Mouse (Mus musculus) NIH3T3 (cell line): ENCODE results near the gene Ly6g5c.

Experiments
- DNase-seq: peaks from one replicate; pipeline ENCODE4 v3.0.0-alpha.2; 2012; ENCODE audit warnings: low read depth

Ly6g5c gene

DNA sequence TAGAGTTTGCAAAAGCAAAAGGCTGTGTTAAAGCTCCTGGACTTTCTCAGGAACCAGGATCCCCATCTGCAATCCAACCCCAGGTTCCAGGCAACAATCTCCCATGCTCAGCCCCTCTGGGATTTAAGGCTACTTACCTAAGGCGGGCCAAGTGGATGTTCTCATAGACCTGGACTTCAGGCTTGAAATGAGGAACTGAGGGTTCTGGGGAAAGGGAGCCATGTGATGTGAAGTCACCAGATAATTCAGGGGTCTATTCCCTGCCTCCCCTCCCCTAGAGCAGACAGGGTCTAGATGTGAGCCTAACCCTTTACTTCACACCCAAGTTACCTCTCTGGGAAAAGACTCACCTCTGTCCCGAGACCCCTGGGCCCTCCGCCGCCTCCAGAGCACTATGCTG is 27.4 kb upstream of the Ly6g5c start:
- no peak for DNase-seq

DNA sequence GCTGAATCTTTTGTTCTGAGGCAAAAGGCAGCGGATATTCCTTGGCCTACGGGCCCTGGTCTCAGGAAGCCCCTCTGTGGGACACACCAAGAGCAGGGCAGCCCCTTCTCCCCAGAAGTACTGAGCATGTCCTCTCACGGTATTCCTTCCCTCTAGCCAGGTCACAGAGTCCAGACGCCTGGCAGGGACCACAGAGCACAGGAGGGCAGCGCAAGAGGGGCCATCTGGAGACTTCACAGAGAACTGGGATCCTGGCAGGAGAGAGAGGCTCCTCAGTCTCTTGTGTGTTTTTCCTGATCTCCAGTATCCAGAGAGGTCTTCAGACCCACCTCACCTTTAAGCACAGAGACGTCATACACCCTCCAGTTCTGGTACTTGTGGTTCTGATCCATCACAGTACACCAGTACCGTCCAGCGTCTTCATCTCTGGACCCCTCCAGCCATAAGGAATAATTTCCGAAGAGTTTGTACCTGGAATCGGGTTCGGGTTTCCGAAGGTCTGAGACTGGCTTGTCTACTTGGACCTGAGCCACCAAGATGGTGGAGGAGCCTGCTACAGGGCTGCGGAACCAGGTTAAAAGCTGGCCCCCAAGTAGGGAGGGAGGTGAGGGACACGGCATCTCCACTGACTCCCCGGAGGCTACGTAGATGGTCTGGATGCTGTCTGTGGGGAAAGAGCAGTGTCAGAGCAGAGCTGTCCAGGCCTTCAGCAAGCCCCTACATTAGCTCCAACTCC is 25.1 kb upstream of the Ly6g5c start:
- no peak for DNase-seq

DNA sequence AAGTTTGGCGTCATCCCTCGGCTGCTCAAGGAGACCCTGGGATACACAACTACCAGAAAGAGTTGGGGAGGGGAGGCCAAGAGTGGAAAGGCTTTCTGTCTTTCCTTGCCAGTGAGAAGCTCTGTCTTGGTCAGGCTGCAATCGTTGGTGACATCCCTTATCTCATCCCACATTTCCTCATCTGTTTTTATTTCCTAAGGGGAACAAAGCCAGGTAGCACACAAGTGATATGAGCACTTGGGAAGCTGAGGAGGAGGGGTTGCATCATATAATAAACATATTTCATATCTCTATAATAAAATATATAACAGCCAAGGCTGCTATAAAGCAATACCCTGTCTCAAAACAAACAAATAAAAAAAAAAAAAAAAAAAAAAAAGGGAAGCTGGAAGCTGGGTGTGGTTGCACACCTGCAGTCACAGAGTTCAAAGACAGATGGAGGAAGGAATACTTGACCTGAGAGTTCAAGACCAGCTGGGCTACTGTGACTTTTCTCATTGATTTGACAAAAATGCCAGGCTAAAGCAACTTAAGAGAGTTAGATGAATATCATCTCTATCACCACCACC is 24.1 kb upstream of the Ly6g5c start:
- no peak for DNase-seq

DNA sequence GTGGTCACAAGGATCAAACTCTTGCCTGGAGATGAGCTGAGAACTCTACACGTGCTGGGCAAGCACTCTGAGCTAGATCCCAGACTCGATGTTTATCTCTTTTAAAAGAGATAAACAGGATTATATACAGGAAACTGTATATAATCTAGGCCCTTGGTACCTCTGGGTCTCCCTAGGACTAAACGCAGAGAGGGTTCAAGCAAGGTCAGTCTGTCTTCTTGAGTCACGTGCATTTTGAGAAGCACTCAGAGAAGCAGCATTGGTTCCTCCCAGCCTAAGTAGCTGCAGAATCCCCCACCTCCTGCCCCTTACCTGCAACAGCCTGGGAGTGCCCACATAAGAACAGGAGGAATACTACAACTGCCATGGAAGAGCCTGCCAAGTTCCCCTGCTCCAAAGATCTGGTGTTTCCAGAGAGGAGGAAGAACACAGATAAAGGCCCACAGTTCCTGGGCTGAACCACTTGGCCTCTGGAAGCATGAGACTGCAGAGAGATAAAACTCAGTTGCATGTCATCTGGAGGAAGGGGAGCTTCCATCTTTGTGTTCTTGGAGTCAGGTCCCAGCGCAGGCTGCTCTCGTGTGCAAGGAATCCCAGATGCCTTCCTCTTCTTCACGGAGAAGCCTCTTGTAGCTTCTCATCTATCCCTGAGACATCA is 22.7 kb upstream of the Ly6g5c start, which contains the start of gene Ly6g6f:
TSS of gene Ly6g6f (minus strand) at position 403 of the 658 bp plus-strand sequence.
- DNase-seq: no peak

DNA sequence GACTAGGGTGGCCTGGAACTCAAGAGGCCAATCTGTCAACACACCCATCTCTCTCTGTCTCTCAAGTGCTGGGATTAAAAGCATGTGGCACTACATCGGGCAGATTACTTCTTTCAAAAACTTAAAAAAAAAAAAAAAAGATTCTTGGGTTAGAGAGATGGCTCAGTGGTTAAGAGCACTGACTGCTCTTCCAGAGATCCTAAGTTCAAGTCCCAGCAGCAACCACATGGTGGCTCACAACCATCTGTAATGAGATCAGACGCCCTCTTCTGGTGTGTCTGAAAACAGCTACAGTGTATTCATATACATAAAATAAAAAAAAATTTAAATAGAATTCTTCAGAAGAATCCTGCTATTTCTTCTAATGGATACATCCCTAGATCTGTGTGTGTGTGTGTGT is 19.9 kb upstream of the Ly6g5c start:
- DNase-seq: peak; percentile 58

DNA sequence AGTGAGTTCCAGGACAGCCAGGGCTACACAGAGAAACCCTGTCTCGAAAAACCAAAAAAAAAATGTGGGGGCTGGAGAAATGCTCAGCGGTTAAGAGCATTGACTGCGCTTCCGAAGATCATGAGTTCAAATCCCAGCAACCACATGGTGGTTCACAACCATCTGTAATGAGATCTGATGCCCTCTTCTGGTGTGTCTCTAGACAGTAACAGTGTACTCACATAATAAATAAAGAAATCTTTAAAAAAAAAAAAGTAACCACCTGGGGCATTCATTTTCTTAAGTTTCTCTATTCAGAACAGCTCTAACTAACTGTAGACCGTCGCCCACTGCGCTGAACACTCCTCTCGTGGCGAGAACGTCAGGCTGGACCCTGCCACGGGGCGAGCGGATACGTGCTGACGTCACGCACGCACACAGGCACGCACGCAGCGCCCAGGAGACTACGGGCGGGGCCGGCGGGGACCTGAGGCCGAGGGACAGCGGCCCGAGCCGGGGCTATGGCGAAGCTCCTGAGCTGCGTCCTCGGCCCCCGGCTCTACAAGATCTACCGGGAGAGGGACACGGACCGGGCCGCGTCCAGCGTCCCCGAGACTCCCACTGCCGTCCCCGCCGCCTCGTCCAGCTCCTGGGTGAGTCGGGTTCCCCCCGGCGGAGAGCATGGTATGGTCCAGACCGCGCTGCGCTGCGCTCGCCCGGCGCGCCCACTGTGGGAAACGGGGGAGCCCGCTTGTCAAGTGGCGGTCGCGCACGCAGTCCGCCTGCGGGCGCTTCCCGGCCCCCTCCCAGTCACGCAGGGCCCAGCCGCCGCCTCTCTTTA is 19.0 kb upstream of the Ly6g5c start, which contains the start of gene Abhd16a:
TSS of gene Abhd16a (plus strand) at position 439 of the 820 bp plus-strand sequence.
- peak; percentile 97 for DNase-seq

DNA sequence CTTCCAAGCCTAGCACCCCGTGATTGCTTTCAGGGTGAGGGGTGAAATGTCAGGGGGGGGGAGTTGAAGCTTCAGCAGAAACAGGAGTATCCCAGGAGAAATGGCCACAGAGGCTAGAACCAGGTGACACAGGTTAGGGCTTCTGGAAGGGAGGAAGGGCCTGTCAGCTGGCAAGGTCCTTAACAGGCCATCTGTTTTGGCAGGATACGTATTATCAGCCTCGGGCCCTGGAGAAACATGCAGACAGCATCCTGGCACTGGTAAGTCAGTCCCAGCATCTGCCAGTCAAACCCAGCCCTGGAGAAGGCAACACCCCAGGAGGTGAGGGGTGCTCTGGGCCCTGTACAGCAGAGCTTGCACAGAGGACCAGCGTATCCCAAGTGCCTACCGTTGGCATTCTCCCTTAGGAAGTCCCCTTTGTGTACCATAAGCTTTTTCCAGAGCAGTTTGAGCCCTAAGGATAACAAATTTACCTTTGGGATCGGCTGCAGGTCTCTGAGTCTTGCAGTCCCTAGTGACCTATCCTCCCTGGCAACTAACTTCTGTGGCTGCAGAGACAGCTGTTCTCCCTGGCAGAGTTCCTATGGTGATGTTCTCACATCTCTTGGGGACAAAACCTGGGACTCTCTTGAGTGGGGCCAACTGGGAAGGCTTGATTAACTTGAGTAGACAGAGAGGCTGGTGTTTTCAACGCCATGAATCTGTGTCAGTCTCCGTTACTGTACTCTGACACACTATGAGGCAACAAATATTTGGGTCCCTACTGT is 17.7 kb upstream of the Ly6g5c start:
- peak; percentile 52 for DNase-seq

DNA sequence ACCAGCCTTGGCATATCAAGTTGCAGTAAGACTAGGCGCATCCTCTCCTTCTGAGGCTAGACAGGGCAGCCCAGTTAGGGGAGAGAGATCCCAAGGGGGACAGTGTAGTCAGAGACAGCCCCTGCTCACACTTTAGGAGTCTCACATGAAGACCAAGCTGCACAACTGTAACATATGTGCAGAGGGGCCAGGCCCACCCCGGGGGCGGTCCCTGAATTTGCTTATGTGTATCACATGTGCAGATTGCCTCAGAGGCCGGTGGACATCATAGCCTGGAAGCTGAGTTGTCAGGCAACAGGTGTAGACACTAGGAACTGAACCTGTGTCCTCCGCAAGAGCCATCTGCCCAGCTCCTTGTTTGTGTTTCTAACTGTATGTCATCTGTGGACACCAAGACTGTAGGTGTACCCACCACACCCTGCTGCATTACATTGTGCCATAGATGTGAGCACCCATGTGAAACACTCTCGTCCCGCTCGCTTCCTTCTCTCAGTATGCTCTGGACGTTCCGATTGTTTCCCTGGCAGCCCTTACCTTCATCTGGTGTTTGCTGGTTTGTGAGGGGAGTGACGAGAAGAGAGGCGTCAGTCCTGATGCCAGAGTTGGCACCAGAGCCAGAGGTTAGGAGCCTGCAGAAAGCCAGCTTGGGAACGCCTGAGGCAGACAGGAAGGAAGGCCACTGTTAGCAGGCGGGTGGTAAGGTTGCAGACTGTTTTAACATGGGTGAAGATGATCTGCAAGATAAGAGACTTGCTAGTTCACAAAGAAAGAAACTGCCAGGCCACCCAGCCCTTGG is 15.5 kb upstream of the Ly6g5c start:
- no peak for DNase-seq

DNA sequence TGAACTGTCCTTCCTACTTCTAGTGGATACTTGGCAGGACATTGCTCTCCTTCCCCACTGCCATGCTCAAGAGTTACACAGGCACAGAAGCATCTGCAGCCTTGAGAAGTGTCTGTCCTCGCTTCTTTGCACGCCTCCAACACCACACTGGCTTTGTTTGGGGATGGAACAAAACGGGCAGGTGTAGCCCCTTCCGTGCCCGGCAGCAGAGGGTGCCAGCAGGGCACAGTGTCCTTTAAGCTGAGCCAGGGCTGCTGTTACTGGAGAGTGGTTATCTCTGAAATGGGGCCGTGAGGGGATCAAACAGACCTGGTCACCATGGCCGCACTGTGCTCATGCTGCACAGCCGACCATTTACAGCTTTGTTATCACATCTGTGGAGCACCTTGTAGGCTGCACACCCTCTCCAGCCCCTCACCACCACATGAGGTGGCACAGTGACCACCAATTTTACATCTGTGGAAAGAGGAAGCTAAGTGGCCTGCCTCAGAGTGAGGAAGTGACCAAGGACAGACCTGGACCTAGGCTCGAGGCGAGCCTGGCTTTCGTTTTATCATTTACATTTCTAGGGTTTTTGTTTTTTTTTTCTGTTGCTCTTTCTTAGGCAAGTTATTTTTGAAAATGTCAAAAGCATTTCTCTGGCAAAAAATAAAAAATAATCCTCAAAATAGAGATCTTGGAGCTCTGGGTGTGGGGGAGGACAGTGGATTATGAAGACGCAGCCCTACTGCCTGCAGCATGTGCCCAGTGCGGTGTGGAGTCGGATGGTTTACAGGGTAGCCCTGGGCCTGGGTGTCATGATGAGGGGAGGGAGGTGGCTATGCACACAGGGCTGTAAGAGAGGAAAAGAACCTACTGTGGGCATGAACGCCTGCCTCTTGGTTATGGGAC is 13.4 kb upstream of the Ly6g5c start:
- DNase-seq: no peak

DNA sequence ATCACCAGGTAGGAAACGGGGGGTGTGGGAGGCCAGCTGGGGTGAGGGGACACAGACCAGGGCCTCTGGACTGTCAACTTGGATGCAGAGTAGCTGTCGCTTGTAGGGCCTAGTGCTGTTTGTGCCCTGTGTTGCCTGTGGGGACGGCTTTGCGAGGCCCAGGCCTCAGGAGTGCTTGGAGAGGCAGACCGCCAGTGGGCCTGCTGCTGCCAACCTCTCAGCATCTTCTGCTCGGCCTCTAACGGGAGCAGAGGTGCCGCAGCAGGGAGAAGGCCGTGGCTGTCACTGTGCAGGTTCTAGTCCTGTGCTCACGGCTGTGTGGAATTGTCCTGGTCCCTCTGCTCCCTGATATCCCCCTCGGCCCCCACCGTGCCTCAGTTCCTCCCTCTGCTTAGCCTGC is 11.5 kb upstream of the Ly6g5c start:
- DNase-seq: no peak

DNA sequence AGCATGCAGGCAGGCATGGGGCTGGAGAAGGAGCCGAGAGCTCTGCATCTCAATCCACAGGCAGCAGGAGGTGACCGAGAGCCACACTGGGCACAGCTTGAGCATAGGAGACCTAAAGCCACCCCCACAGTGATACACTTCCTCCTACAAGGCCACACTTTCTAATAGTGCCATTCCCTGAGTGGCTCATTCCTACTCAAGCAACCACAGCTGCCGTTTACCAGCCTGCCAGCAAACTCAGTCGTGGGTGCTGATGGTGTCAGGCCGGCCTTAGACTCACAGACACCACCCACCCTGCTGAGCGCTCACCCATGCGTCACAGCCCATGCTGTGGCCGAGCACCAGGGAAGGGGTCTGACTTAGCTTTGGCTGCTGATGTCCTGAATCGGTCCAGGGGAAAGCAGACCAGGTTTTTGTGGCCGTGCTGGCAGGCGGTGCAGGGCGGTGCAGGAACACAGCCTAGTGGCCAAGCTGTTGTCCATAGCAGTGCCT is 10.9 kb upstream of the Ly6g5c start:
- DNase-seq: no peak

DNA sequence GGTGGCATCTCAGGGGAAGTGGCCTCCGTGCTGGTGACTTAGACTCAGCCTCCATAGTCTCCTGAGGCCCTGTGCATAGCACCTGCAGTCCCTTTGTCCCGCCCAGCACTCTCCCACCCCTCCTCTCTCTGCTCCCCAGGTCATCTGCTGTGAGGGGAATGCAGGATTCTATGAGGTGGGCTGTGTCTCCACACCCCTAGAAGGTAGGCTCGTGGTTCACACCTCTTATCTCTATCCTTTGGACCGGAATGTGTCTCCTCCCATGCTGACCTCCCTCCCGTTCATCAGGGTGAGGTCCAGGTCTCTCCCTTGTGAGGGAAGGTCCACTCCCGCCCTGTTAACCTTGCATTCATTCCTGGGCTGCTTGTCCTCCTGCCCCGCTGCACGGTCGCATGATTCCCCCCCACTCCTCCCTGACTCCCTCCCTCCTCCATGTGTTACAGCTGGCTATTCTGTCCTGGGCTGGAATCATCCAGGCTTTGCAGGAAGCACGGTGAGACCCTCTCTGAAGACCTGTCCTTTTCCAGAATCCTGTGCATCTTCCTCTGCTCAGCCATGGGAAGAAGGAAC is 7.8 kb upstream of the Ly6g5c start:
- DNase-seq: no peak

DNA sequence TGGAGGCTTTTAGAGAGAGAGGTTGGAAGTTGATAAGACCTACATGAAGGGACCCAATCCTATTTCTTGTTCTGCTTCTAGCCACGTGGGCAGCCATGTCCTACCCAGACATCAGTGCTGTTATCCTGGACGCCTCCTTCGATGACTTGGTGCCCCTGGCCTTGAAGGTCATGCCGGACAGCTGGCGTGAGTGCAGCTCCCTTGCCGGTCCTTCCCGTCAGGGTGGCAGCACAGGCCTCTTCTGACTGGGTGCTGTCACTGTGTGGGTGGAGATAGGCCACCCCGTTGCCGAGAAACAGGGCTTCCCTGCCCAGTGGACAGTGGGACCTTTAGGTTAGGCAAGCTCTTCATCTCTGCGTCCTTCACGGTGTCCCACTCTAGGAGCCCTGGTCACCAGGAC is 6.9 kb upstream of the Ly6g5c start:
- DNase-seq: no peak

DNA sequence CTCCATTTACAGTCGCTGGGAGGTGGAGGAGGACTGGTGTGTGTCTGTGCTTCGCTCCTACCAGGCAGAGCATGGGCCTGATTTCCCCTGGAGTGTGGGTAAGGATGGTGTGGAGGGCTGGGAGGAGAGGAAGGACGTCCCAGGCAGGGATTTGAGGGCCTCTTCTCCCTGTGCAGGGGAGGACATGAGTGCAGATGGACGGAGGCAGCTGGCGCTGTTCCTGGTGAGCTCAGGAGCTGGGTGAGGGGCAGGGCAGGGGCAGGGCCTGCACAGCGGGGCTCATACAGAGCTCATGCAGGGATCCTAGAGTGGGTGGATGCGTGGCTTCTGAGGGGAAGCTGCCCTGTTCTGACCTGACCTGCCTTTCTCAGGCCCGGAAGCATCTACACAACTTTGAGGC is 5.8 kb upstream of the Ly6g5c start:
- DNase-seq: no peak

DNA sequence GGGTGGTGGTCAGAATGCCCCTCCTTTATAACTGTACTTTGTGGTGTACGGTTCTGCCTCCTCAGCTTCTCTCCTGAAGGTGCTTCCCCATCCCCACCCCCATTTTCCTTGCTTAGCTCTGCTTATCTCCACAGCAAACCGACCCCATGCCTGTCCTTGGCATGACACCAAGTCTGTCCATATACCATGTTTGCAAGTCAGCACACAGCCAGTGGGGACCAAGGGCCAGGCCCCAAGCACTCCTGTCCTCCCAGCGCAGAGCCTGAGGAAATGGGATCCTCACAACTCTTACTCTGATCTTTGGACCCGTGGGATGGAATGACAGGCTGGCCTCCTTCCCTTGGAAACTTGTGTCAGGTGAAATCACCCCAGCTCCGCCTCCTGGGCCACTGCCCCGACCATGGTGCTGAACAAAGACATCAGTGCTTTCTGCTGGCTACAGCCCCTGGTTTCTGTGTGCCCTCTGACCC is 4.8 kb upstream of the Ly6g5c start:
- no peak for DNase-seq

DNA sequence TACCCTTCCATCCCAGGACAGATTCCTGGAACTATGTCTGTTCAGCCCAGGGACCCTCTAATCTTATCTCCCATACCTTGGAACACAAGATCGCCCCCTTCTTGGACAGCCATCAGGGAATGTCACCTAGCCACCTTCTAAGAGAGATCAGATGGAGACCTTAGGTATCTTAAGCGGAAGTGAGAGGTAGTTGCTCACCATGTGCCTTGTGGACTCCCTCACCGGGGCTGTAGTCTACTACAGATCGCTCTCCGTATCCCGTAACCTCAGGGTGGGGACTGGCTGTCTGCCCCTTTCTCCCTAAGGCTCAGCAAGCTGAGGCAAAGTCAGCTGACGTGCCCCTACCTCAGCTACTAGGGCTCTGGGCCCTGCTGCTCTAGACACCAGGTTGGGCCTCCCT is 4.0 kb upstream of the Ly6g5c start:
- no peak for DNase-seq

DNA sequence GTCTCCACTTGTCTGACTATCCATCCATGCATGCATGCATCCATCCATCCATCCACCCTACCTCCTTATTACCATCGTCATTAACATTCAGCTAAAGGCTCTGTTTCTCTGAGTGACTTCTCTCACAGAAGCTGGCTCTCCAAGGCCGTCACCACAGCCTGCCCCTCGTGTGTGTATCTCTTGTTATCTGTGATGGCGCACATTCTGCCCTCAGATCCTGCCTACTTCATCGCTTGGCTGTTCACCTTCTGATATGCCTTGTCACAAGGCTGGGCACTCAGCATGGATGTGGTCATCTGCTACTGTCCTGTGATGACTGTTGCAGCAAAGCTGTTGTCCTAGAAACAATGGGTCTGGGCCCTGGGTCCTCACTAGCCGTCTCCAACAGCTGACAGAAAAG is 3.3 kb upstream of the Ly6g5c start:
- no peak for DNase-seq

DNA sequence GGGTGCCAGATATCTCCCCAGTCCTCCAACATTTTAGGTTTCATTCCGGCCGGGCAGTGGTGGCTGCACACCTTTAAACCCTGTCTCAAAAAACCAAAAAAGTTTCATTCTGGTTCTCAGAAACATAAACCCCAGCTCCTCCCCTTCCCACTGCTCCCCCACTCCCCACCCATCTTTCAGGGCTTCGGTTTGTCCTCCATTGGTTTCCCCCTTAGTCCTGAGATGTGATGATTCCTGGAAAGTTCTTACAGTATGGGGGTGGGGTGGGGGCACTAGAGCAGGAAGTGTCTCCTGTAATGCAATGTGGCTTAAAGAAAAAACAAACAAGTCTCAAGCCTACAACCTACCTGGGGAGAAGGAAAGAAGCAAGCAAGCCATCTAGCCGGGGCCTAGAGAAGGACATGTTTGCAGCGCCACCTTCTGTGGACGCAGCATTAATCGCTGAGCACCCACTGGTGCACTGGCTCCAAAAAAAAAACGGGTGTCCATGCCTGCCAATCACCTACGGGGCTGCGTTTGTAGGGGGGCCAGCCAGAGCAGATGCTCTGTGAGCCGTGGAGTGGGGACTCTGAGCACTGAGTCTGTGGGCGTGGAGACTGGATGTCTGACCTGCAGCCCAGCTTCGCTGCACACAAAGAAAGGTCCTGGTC is 2.2 kb upstream of the Ly6g5c start:
- peak; percentile 77 for DNase-seq

DNA sequence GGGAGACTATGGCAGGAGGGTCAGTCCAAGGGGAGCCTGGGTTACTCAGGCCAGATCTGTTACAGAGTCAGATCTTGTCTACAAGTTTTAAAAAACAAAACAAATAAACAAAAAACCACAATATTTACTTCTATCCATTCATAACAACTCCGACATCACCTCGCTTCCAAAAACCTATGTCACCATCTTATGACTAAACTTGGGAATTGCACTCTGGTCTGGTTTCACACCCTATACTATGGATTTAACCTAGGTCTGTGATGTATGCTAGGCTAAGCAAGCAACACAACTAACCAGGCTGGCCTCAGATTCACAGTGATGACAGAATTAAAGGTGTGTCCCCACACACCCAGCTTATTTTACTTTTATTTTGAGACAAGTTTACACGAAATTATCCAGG is 1.6 kb upstream of the Ly6g5c start:
- peak; percentile 60 for DNase-seq
